Mouse (Mus musculus) frontal cortex, adult 2 months (tissue): ENCODE data around the gene Olfr874. TPM values are rescaled to one million over a fixed set of nuclear protein-coding genes. Genes with fewer than 3 reads are reported as not detected.
A peak's percentile ranks its signal among the peaks of the same experiment; 100 is the strongest.
"Not testable (repeated sequence)": the region's sequence is repeated elsewhere in the genome, so short reads cannot be mapped to it uniquely, and the experiment has no call there.

Experiments
- DNase-seq, 2 experiments: peaks; one replicate each; pipeline ENCODE4 v3.0.0; 2022; ENCODE audit warnings: low spot score in 1 of 2; ENCODE audit errors: extremely low spot score in 1 of 2
- polyA plus RNA-seq: library from polyadenylated mRNA; depleted of rRNA; stranded (reverse); fragments of >200 nt; gene quantifications from 2 replicates; pipeline ENCODE4 v1.2.3, GENCODE M21; 2012; rRNA removed

Olfr874 gene
- polyA plus RNA-seq = 0.11 TPM in 1 of 2 replicates, not detected in the other

GRCm38 (mm10) chr9:37744806-37745205, at the start of gene Olfr874:
TSS of gene Olfr874 (plus strand) at chr9:37745106.
- DNase-seq = no peak

- DNase-seq = no peak
These were observed 28.8 kb upstream of the Olfr874 start, which contains the start of gene Olfr160 for GRCm38 (mm10) chr9:37716150-37716549. TSS of gene Olfr160 (minus strand) at chr9:37716250.

GRCm38 (mm10) chr9:37734310-37734709, 10.6 kb upstream of the Olfr874 start:
- DNase-seq = no peak

GRCm38 (mm10) chr9:37750319-37751075, 5.6 kb downstream of the Olfr874 start:
- DNase-seq = peak in 1 of 2 experiments; percentile 25

GRCm38 (mm10) chr9:37751467-37751866, 6.6 kb downstream of the Olfr874 start:
- DNase-seq = no peak

- no peak for DNase-seq
These were observed 7.1 kb downstream of the Olfr874 start for GRCm38 (mm10) chr9:37752006-37752405.

- no peak for DNase-seq
These were observed 16.8 kb downstream of the Olfr874 start for GRCm38 (mm10) chr9:37761728-37762127.

- no peak for DNase-seq
These were observed 17.6 kb downstream of the Olfr874 start for GRCm38 (mm10) chr9:37762541-37762940.

GRCm38 (mm10) chr9:37770661-37771060, 25.8 kb downstream of the Olfr874 start:
- no peak for DNase-seq

GRCm38 (mm10) chr9:37771759-37772158, 26.9 kb downstream of the Olfr874 start, which contains the start of gene Olfr875:
TSS of gene Olfr875 (plus strand) at chr9:37771857.
- DNase-seq = no peak

GRCm38 (mm10) chr9:37782766-37783260, 37.9 kb downstream of the Olfr874 start:
- peak in 1 of 2 experiments; percentile 4 for DNase-seq

- not testable (repeated sequence) for DNase-seq
These were observed 38.8 kb downstream of the Olfr874 start for GRCm38 (mm10) chr9:37783394-37784387.

GRCm38 (mm10) chr9:37786411-37786810, 41.5 kb downstream of the Olfr874 start:
- no peak for DNase-seq

Other genes starting within 250 kb of the Olfr874 start
- gene Esam, start 217.0 kb upstream of the Olfr874 start, polyA plus RNA-seq = 28.9 and 31.3 TPM in 2 replicates
- 6.0 and 6.4 TPM in 2 replicates for gene Vsig2, start 205.9 kb upstream of the Olfr874 start, polyA plus RNA-seq
- gene Nrgn, start 192.2 kb upstream of the Olfr874 start, polyA plus RNA-seq = 1,218 and 1,912 TPM in 2 replicates
- 14.2 and 14.5 TPM in 2 replicates for gene Siae, start 189.4 kb upstream of the Olfr874 start, polyA plus RNA-seq
- gene Spa17, start 131.4 kb upstream of the Olfr874 start, polyA plus RNA-seq = 6.7 and 7.1 TPM in 2 replicates
- gene Tbrg1, start 87.8 kb upstream of the Olfr874 start, polyA plus RNA-seq = 42.0 and 43.7 TPM in 2 replicates
- 0.08 TPM in 1 of 2 replicates, not detected in the other for gene Panx3, start 75.9 kb upstream of the Olfr874 start, polyA plus RNA-seq
- gene Olfr160, start 28.9 kb upstream of the Olfr874 start, polyA plus RNA-seq = 0.10 TPM in 1 of 2 replicates, not detected in the other
- gene Olfr875, start 26.8 kb downstream of the Olfr874 start, polyA plus RNA-seq = not detected in 2 replicates
- gene Olfr876, start 57.9 kb downstream of the Olfr874 start, polyA plus RNA-seq = not detected in 2 replicates
- 0.28 and 0.34 TPM in 2 replicates for gene Olfr877, start 109.2 kb downstream of the Olfr874 start, polyA plus RNA-seq
- gene Olfr145, start 151.6 kb downstream of the Olfr874 start, polyA plus RNA-seq = not detected in 2 replicates
- 0.04 TPM in 1 of 2 replicates, not detected in the other for gene Olfr878, start 172.7 kb downstream of the Olfr874 start, polyA plus RNA-seq
- not detected in 2 replicates for gene Olfr881, start 246.7 kb downstream of the Olfr874 start, polyA plus RNA-seq